Mouse (Mus musculus) erythroblast, embryonic 14.5 days (primary cell): Measurements from ENCODE around the gene Gm45902. TPM values are rescaled to one million over a fixed set of nuclear protein-coding genes. Genes with fewer than 3 reads are reported as not detected.

Source experiments
- H3K27me3 ChIP-seq: 2 replicates; pipeline ENCODE4 v1.6.1; 2012; ENCODE audit warnings: inconsistent platforms; ENCODE audit not compliant: control insufficient read depth
- H3K36me3 ChIP-seq: 2 replicates; pipeline ENCODE4 v1.6.1; 2012; ENCODE audit warnings: mild to moderate bottlenecking, inconsistent platforms; ENCODE audit not compliant: control insufficient read depth
- H3K4me1 ChIP-seq: 2 replicates; pipeline ENCODE4 v1.6.1; 2012; ENCODE audit warnings: inconsistent platforms; ENCODE audit not compliant: control insufficient read depth
- H3K4me3 ChIP-seq: replicated peaks from 2 replicates; pipeline ENCODE3; 2012; ENCODE audit warnings: moderate library complexity, mild to moderate bottlenecking, inconsistent platforms
- H3K9me3 ChIP-seq: 2 replicates; pipeline ENCODE4 v1.6.1; 2012; ENCODE audit warnings: low read length, inconsistent platforms, mixed read lengths; ENCODE audit not compliant: control insufficient read depth
- GATA1 ChIP-seq: IDR thresholded peaks from 2 replicates; pipeline ENCODE4 v1.6.1; 2012; ENCODE audit warnings: low read length, inconsistent platforms, mixed read lengths
- TAL1 ChIP-seq: IDR thresholded peaks from 3 replicates; pipeline ENCODE4 v1.6.1; 2012; ENCODE audit warnings: low read length, inconsistent platforms, mixed read lengths
- polyA plus RNA-seq: library from polyadenylated mRNA; stranded (reverse); fragments of >175 nt; gene quantifications from 2 replicates; pipeline ENCODE4 v1.2.3, GENCODE M21; 2012

Gm45902 gene
- polyA plus RNA-seq, 1 experiment = 0.10 TPM

- Histone ChIP-seq H3K27me3 (no peaks in the 10 kb centered on the region), H3K36me3 (peaks cover 91% of the 10 kb centered on the region), H3K4me1 (peaks cover 15% of the 10 kb centered on the region), H3K9me3 (no peaks in the 10 kb centered on the region), H3K4me3 (no peak overlapping the region)
- no peak for TF ChIP-seq GATA1
- no peak for TF ChIP-seq TAL1
These were observed 18.7 kb downstream of the Gm45902 start for GRCm38 (mm10) chr2:3493833-3494409.

- no peaks in the 10 kb centered on the region for H3K9me3 ChIP-seq
- TF ChIP-seq TAL1 (no peak), GATA1 (no peak)
- peaks cover 9% of the 10 kb centered on the region for H3K4me1 ChIP-seq
- no peaks in the 10 kb centered on the region for H3K27me3 ChIP-seq
- H3K4me3 ChIP-seq = no peak overlapping the region
- peaks cover 57% of the 10 kb centered on the region for H3K36me3 ChIP-seq
These were observed 22.8 kb downstream of the Gm45902 start for GRCm38 (mm10) chr2:3489816-3490215.

DNA sequence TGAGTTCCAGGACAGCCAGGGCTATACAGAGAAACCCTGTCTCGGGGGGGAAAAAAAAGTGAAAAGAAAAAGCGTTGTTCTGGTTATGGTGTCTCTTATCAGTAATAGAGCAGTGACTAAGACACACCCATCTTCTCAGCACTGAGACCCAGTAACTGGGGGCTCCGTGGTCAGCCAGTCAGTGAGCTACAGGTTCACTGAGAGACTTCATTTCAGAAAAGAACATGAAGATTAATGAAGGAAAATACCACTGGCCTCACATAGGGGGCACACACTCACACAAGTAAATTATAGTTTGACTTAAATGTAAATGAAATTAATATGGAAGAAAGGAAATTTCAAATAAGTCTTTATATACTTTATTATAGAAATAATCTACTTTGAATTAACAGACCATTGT is 32.4 kb downstream of the Gm45902 start:
- Histone ChIP-seq H3K4me3 (no peak overlapping the region), H3K36me3 (no peaks in the 10 kb centered on the region; the same call in 1 of the 2 replicates), H3K9me3 (0 out of 2 replicates have a peak, but pooled peaks cover 3% of the 10 kb centered on the region), H3K27me3 (no peaks in the 10 kb centered on the region), H3K4me1 (peaks cover 13% of the 10 kb centered on the region)
- TF ChIP-seq GATA1 (no peak), TAL1 (no peak)

- H3K9me3 ChIP-seq = 0 out of 2 replicates have a peak, but pooled peaks cover 3% of the 10 kb centered on the region
- H3K4me3 ChIP-seq = peak overlapping the region; percentile 99
- H3K36me3 ChIP-seq = peaks cover 15% of the 10 kb centered on the region
- H3K27me3 ChIP-seq = no peaks in the 10 kb centered on the region
- H3K4me1 ChIP-seq = peaks cover 24% of the 10 kb centered on the region
- TF ChIP-seq GATA1 (no peak), TAL1 (no peak)
These were observed 36.8 kb downstream of the Gm45902 start for GRCm38 (mm10) chr2:3475746-3476251.

- H3K4me3 ChIP-seq = peak within 1 kb of the TSS; percentile 99
- no peaks in the 10 kb centered on the region for H3K27me3 ChIP-seq
- peaks cover 23% of the 10 kb centered on the region for H3K36me3 ChIP-seq
- H3K9me3 ChIP-seq = 0 out of 2 replicates have a peak, but pooled peaks cover 3% of the 10 kb centered on the region
- TF ChIP-seq TAL1 (no peak), GATA1 (no peak)
- H3K4me1 ChIP-seq = peaks cover 22% of the 10 kb centered on the region
These were observed 37.7 kb downstream of the Gm45902 start, which contains the start of gene Suv39h2 for GRCm38 (mm10) chr2:3474861-3475283. TSS of gene Suv39h2 (minus strand) at chr2:3475031.

DNA sequence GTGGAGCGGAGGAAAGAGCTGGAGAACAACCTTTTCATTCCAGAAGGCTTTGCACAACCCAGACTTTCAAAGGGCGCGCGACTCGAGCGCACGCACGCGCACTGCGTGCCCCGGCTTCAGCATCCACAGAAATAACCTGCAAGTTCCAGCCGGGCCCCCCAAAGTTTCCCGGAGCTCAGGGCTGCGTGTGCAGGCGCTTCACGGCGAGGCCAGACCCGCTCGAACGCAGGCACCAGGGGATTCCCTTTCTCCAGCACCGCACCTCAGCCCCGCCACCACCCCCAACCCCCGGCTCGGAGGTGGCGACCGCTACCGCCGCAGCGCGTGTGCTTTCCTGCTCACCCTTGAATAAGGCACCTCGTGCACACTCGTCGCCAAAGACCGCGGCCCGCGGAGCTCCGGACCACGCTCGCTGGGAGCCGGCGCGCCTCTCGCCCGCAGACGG is 38.2 kb downstream of the Gm45902 start:
- 0 out of 2 replicates have a peak, but pooled peaks cover 2% of the 10 kb centered on the region for H3K9me3 ChIP-seq
- H3K4me1 ChIP-seq = peaks cover 19% of the 10 kb centered on the region
- no peaks in the 10 kb centered on the region for H3K27me3 ChIP-seq
- H3K4me3 ChIP-seq = peak overlapping the region; percentile 99
- peaks cover 28% of the 10 kb centered on the region for H3K36me3 ChIP-seq
- TF ChIP-seq TAL1 = no peak
- no peak for TF ChIP-seq GATA1

GRCm38 (mm10) chr2:3473891-3474290 is 38.7 kb downstream of the Gm45902 start:
- H3K27me3 ChIP-seq = no peaks in the 10 kb centered on the region
- peak overlapping the region; percentile 99 for H3K4me3 ChIP-seq
- no peaks in the 10 kb centered on the region for H3K9me3 ChIP-seq
- TF ChIP-seq TAL1 (no peak), GATA1 (no peak)
- peaks cover 33% of the 10 kb centered on the region for H3K36me3 ChIP-seq
- H3K4me1 ChIP-seq = peaks cover 19% of the 10 kb centered on the region

DNA sequence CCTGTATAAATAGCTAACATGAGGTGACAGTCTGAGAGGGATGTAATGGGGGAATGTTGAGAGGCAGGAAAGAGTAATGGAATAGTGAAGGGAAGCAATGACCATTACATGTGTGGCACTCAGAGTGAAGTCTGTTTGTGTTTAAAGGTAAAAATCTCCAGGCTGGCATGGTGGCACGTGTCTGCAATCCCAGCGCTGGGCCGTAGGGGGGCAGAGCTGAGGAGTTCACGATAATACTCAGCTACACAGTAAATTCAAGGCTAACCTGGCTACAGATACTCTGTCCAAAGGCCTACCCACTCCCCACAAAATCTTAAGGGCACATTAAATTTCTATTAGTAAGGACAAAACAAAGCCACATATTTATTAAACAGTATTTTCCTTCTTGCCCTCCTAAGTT is 56.0 kb downstream of the Gm45902 start:
- H3K27me3 ChIP-seq = no peaks in the 10 kb centered on the region
- H3K36me3 ChIP-seq = peaks cover 86% of the 10 kb centered on the region

More for the DNA sequence above, 56.0 kb downstream of the Gm45902 start:
- TF ChIP-seq TAL1 (no peak), GATA1 (no peak)
- Histone ChIP-seq H3K4me1 (no peaks in the 10 kb centered on the region), H3K9me3 (no peaks in the 10 kb centered on the region), H3K4me3 (no peak overlapping the region)

Other genes starting within 250 kb of the Gm45902 start
- 0.70 and 1.3 TPM in 2 replicates for gene Nmt2, start 228.6 kb downstream of the Gm45902 start, polyA plus RNA-seq
- gene Rpp38, start 180.1 kb downstream of the Gm45902 start, polyA plus RNA-seq = 0.03 and 0.11 TPM in 2 replicates
- not detected in 2 replicates for gene Acbd7, start 176.6 kb downstream of the Gm45902 start, polyA plus RNA-seq
- not detected in 2 replicates for gene Olah, start 115.6 kb downstream of the Gm45902 start, polyA plus RNA-seq
- gene Meig1, start 90.1 kb downstream of the Gm45902 start, polyA plus RNA-seq = not detected in 2 replicates
- 0.02 and 0.18 TPM in 2 replicates for gene Dclre1c, start 88.7 kb downstream of the Gm45902 start, polyA plus RNA-seq
- 0.12 and 0.31 TPM in 2 replicates for gene Suv39h2, start 37.8 kb downstream of the Gm45902 start, polyA plus RNA-seq
- gene Hspa14, start within 50 bp of the Gm45902 start, polyA plus RNA-seq = 0.74 and 0.87 TPM in 2 replicates
- gene Cdnf, start 240 bp upstream of the Gm45902 start, polyA plus RNA-seq = 0.02 TPM in 1 of 2 replicates, not detected in the other
- gene Fam107b, start 57.7 kb upstream of the Gm45902 start, polyA plus RNA-seq = 0.39 and 0.90 TPM in 2 replicates